Mouse (Mus musculus) intestine, embryonic 14.5 days (tissue): Measurements from ENCODE around the gene D10Wsu102e. TPM values are rescaled to one million over a fixed set of nuclear protein-coding genes. Genes with fewer than 3 reads are reported as not detected.

Experiments used
- ATAC-seq: fragments of 200-750 bp; cut with Nextera tagmentation; replicated peaks from 2 replicates; pipeline ENCODE4 v1.8.0; 2017; ENCODE audit warnings: low read depth, moderate number of reproducible peaks, moderate TSS enrichment, moderate library complexity; ENCODE audit not compliant: low FRiP score, low TSS enrichment
- DNase-seq: peaks from one replicate; pipeline ENCODE4 v3.0.0-alpha.2; 2018; ENCODE audit warnings: low spot score
- H3K27ac ChIP-seq: fragments of 300-500 bp; sonication (generic); 2 replicates; pipeline ENCODE4 v1.5.1; 2014; ENCODE audit warnings: low read depth, mild to moderate bottlenecking, control low read depth
- H3K27me3 ChIP-seq: fragments of 300-500 bp; sonication (generic); replicated peaks from 2 replicates; pipeline ENCODE4 v1.6.1; 2014; ENCODE audit warnings: low read length, control low read depth; ENCODE audit not compliant: control insufficient read depth, insufficient read depth
- H3K36me3 ChIP-seq: fragments of 300-500 bp; sonication (generic); 2 replicates; pipeline ENCODE4 v1.6.1; 2014; ENCODE audit warnings: low read length, control low read depth; ENCODE audit not compliant: control insufficient read depth, insufficient read depth
- H3K4me1 ChIP-seq: fragments of 300-500 bp; sonication (generic); replicated peaks from 2 replicates; pipeline ENCODE4 v1.6.1; 2014; ENCODE audit warnings: low read length, control low read depth, mixed read lengths; ENCODE audit not compliant: control insufficient read depth, insufficient read depth
- H3K4me2 ChIP-seq: fragments of 300-500 bp; sonication (generic); 2 replicates; pipeline ENCODE4 v1.6.1; 2014; ENCODE audit warnings: low read length
- H3K4me3 ChIP-seq: fragments of 300-500 bp; sonication (generic); 2 replicates; pipeline ENCODE4 v1.5.1; 2014; ENCODE audit warnings: low read depth, low read length, control low read depth, mixed read lengths
- H3K9ac ChIP-seq: fragments of 300-500 bp; sonication (generic); 2 replicates; pipeline ENCODE4 v1.6.1; 2014; ENCODE audit warnings: mild to moderate bottlenecking, low read length
- H3K9me3 ChIP-seq: fragments of 300-500 bp; sonication (generic); 2 replicates; pipeline ENCODE4 v1.6.1; 2016; ENCODE audit warnings: low read length, control low read depth; ENCODE audit not compliant: control insufficient read depth
- WGBS: fragments of 180-500 bp; shearing (Covaris S2); extraction: QIAGEN DNeasy Blood & Tissue Kit; methylation state at CpG from one replicate; pipeline ENCODE4 v1.1.7; 2014; 5-methylcytosine and 5-hydroxymethylcytosine counted together
- polyA plus RNA-seq: library from polyadenylated mRNA; unstranded; fragments of >200 nt; fragmentation: Nextera tagmentation; extraction: Ambion mirVana; gene quantifications from 2 replicates; pipeline ENCODE4 v1.2.1, GENCODE M21; 2014

Gene D10Wsu102e
- polyA plus RNA-seq, result 0.66 and 0.79 TPM in 2 replicates

DNA sequence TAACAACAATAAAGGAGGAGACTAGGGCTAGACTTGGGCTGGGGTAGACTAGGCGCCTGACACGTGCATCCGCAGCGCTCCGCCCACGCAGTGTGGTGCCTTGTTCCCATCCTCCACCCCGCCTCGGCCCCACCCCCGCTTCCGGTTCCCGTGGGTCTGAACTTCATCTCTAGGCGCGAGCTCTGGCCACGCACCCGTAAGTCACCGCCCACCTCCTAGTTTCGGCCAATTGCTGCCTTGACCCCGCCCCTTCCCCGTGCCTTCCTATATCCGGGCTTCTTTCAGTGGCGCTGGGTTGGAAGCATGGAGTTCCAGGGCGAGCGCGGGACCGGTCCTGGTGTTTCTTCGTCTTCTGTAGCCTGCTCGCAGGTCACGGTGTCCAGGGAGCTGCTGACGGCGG, at the start of gene D10Wsu102e:
Gene D10Wsu102e (plus strand): TSS at position 266 of the 400 bp plus-strand sequence.
- Histone ChIP-seq H3K4me2 (peak within 1 kb of the TSS; percentile 62), H3K4me1 (peaks cover 6% of the 10 kb centered on the region), H3K27me3 (no peaks in the 10 kb centered on the region), H3K9me3 (no peaks in the 10 kb centered on the region), H3K36me3 (peaks cover 27% of the 10 kb centered on the region), H3K9ac (peak within 1 kb of the TSS; percentile 78), H3K4me3 (peak within 1 kb of the TSS; percentile 85), H3K27ac (peak within 1 kb of the TSS; percentile 71)
- peak; percentile 96 for DNase-seq
- peak; percentile 98 for ATAC-seq
- under 1% methylated on average over 30 of the region's 30 CpGs for WGBS

- H3K27ac ChIP-seq, result no peak overlapping the region
- no peak overlapping the region for H3K4me2 ChIP-seq
- 69% methylated on average over 7 of the region's 7 CpGs for WGBS
- H3K4me1 ChIP-seq, result no peaks in the 10 kb centered on the region
- ATAC-seq, result no peak
- H3K9me3 ChIP-seq, result 0 out of 2 replicates have a peak, but pooled peaks cover 3% of the 10 kb centered on the region
- H3K36me3 ChIP-seq, result no peaks in the 10 kb centered on the region
- H3K27me3 ChIP-seq, result no peaks in the 10 kb centered on the region
- H3K4me3 ChIP-seq, result no peak overlapping the region
- no peak overlapping the region for H3K9ac ChIP-seq
- no peak for DNase-seq
Measured at GRCm38 (mm10) chr10:83310356-83310755, 49.7 kb upstream of the D10Wsu102e start.

DNA sequence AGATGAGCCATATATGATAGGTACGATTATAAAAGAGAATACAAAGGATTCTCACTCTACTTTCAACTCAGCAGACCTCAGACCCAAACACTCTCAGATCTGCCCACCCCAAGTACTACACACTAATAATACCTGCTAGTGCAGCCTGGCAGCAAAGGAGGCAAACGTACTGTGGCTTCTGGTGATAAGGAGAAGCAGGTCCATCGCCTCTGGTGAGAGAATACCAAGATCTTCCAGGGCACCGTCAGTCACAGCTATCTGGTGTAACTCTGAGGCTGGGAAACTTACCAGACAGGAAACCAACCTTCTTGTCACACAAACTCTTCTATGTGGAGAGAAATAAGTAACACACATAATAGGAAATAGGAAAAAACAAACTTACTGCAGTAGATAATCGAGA, 47.0 kb upstream of the D10Wsu102e start:
- DNase-seq (no peak), ATAC-seq (no peak)
- Histone ChIP-seq H3K27me3 (no peaks in the 10 kb centered on the region), H3K36me3 (no peaks in the 10 kb centered on the region), H3K9ac (no peak overlapping the region), H3K9me3 (0 out of 2 replicates have a peak, but pooled peaks cover 3% of the 10 kb centered on the region), H3K4me3 (no peak overlapping the region), H3K4me2 (no peak overlapping the region), H3K27ac (no peak overlapping the region), H3K4me1 (no peaks in the 10 kb centered on the region)
- WGBS, result 80% methylated on average over 5 of the region's 5 CpGs

- ATAC-seq (no peak), DNase-seq (no peak)
- WGBS, result 67% methylated on average over 6 of the region's 6 CpGs
- Histone ChIP-seq H3K4me1 (no peaks in the 10 kb centered on the region), H3K4me3 (no peak overlapping the region), H3K9me3 (no peaks in the 10 kb centered on the region), H3K9ac (no peak overlapping the region), H3K36me3 (no peaks in the 10 kb centered on the region), H3K27me3 (no peaks in the 10 kb centered on the region), H3K4me2 (no peak overlapping the region), H3K27ac (no peak overlapping the region)
Measured at GRCm38 (mm10) chr10:83320396-83320795, 39.6 kb upstream of the D10Wsu102e start.

- Histone ChIP-seq H3K4me3 (no peak overlapping the region), H3K9ac (no peak overlapping the region), H3K9me3 (no peaks in the 10 kb centered on the region), H3K27ac (no peak overlapping the region), H3K4me2 (no peak overlapping the region), H3K27me3 (no peaks in the 10 kb centered on the region), H3K4me1 (no peaks in the 10 kb centered on the region), H3K36me3 (no peaks in the 10 kb centered on the region)
- DNase-seq, result no peak
- 91% methylated on average over 7 of the region's 7 CpGs for WGBS
- ATAC-seq, result no peak
Measured at GRCm38 (mm10) chr10:83320870-83321269, 39.2 kb upstream of the D10Wsu102e start.

- no peak for ATAC-seq
- Histone ChIP-seq H3K4me3 (no peak overlapping the region), H3K27ac (no peak overlapping the region), H3K4me1 (no peaks in the 10 kb centered on the region), H3K9ac (no peak overlapping the region), H3K36me3 (no peaks in the 10 kb centered on the region), H3K4me2 (no peak overlapping the region), H3K9me3 (no peaks in the 10 kb centered on the region), H3K27me3 (no peaks in the 10 kb centered on the region)
- WGBS, result 78% methylated on average over 6 of the region's 6 CpGs
- no peak for DNase-seq
Measured at GRCm38 (mm10) chr10:83321528-83321927, 38.5 kb upstream of the D10Wsu102e start.

DNA sequence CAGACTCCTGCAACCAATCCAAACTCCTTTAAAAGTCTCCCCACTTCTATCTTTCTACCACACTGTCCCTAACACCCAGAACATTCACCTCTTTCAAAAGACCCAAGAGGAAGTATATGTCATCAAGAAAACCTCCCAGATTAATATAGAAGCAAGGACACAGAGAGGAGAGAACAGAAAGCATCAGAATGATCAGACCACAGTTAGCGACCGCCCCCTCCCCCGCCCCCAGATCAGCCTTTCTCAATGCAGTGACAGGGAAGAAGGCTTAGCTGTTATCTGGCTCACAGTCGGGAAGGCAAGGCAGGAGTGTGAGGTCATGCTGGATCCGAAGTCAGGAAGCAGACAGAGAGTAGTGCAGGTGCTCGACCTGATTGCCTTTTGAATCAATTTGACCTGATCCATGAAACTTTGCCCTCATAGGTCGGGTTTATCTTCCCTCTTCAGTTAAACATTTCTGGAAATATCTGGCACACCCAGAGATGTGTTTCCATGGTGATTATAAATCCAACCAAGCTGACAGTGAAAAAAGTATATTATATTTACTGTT, 37.4 kb upstream of the D10Wsu102e start:
- no peaks in the 10 kb centered on the region for H3K36me3 ChIP-seq
- no peak overlapping the region for H3K4me2 ChIP-seq
- no peaks in the 10 kb centered on the region for H3K9me3 ChIP-seq
- no peak overlapping the region for H3K27ac ChIP-seq
- no peaks in the 10 kb centered on the region for H3K27me3 ChIP-seq
- no peaks in the 10 kb centered on the region for H3K4me1 ChIP-seq
- H3K9ac ChIP-seq, result no peak overlapping the region
- ATAC-seq (peak; percentile 55; the same call in 1 of the 2 replicates), DNase-seq (no peak)
- WGBS, result 39% methylated on average over 7 of the region's 7 CpGs
- H3K4me3 ChIP-seq, result no peak overlapping the region

DNA sequence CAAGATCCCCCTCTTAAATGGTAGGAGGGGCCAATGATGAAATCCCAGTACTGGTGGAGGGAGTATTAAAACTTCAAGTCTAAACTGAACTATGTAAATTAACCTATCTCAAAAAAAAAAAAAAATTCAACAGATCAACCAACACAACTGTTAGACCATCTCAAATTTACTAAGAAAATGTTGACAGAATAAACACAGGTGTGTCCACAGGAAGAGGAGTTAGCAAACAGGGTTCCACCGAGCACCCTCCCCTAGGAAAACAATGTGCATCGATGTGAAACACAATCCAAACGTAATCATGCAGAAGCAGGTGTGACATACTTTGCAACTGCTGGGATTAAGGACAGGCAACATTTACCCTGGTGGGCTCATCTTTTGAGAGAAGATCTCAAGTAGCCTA, 35.1 kb upstream of the D10Wsu102e start:
- Histone ChIP-seq H3K4me2 (no peak overlapping the region), H3K27ac (no peak overlapping the region), H3K9me3 (no peaks in the 10 kb centered on the region), H3K27me3 (no peaks in the 10 kb centered on the region), H3K36me3 (no peaks in the 10 kb centered on the region), H3K4me1 (no peaks in the 10 kb centered on the region), H3K4me3 (no peak overlapping the region), H3K9ac (no peak overlapping the region)
- WGBS, result 67% methylated on average over 3 of the region's 3 CpGs
- ATAC-seq (no peak), DNase-seq (no peak)

GRCm38 (mm10) chr10:83325903-83326302, 34.1 kb upstream of the D10Wsu102e start:
- DNase-seq (no peak), ATAC-seq (no peak)
- no peak overlapping the region for H3K4me3 ChIP-seq
- H3K36me3 ChIP-seq, result no peaks in the 10 kb centered on the region
- H3K4me1 ChIP-seq, result no peaks in the 10 kb centered on the region
- no peaks in the 10 kb centered on the region for H3K9me3 ChIP-seq
- H3K27ac ChIP-seq, result no peak overlapping the region
- no peak overlapping the region for H3K9ac ChIP-seq
- no peaks in the 10 kb centered on the region for H3K27me3 ChIP-seq
- 88% methylated on average over 1 of the region's 1 CpGs for WGBS
- no peak overlapping the region for H3K4me2 ChIP-seq
